24 mouse cellular contexts compared by ENCODE assay signal in genomic region chr11:83371267-83371666, GRCm38 (mm10). TPM values are rescaled to one million over a fixed set of nuclear protein-coding genes. Genes with fewer than 3 reads are reported as not detected.
DNase-seq lines count a peak whose midpoint lies in the region; ATAC-seq and TF ChIP-seq lines count a peak whose summit lies in the region.
"Had no signal": no experiment of that assay in that cellular context is flagged by ENCODE, and none has a peak within 500 bp of the region (broad histone marks: within the 10 kb centered on the region; RNA-seq: fewer than 3 reads in every experiment).

No protein-coding gene starts in this region.

- no peak overlapping the region for H3K4me3 ChIP-seq in layer of hippocampus, adult 2 months
- H3K4me3 ChIP-seq in olfactory bulb, adult 2 months (ENCODE audit: insufficient read depth, low read depth, low read length), result no peak overlapping the region
- H3K4me3 ChIP-seq: heart, embryonic 12.5 days; limb, embryonic 12.5 days had no signal

- ATAC-seq in granulocyte monocyte progenitor cell, adult 5-6 weeks (replicated peaks; ENCODE audit: poor library complexity, severe bottlenecking), result no peak
- ATAC-seq: inflammation-experienced regulatory T-cells, adult 6 months had no signal

- 18% methylated on average over 4 of the region's 4 CpGs for WGBS in olfactory bulb, adult 2 months

- TF ChIP-seq CTCF in layer of hippocampus, adult 2 months (conservative IDR thresholded peaks at IDR 0.05), result no peak
- TF ChIP-seq CTCF in brain, embryonic 14.5 days (IDR thresholded peaks at IDR 0.05; ENCODE audit: borderline replicate concordance, extremely low read depth, insufficient read depth, insufficient read length), result no peak
- no peak for TF ChIP-seq CTCF in olfactory bulb, adult 2 months (IDR thresholded peaks at IDR 0.05; ENCODE audit: insufficient read depth, low read depth, low read length)

- H3K4me1 ChIP-seq in olfactory bulb, adult 2 months (ENCODE audit: control insufficient read depth, insufficient read depth, low read length), result peaks cover 5% of the 10 kb centered on the region
- H3K4me1 ChIP-seq: heart, embryonic 12.5 days; limb, embryonic 12.5 days had no signal

- H3K27ac ChIP-seq in layer of hippocampus, adult 2 months, result peak overlapping the region; percentile 33; the same call in 1 of the 2 replicates
- peak overlapping the region; percentile 64 for H3K27ac ChIP-seq in olfactory bulb, adult 2 months (ENCODE audit: insufficient read depth, low read depth, low read length)
- H3K27ac ChIP-seq: kidney, postnatal 0 days; limb, embryonic 12.5 days; liver, embryonic 14.5 days had no signal

- TF ChIP-seq POLR2A in brain, embryonic 14.5 days (IDR thresholded peaks at IDR 0.05; ENCODE audit: borderline replicate concordance, extremely low read depth, insufficient read depth, insufficient read length, poor library complexity, severe bottlenecking), result no peak
- no peak for TF ChIP-seq POLR2A in olfactory bulb, adult 2 months (IDR thresholded peaks at IDR 0.05; ENCODE audit: insufficient read depth, low read depth, low read length)

- peak in 1 of 2 experiments; percentile 37 for DNase-seq in layer of hippocampus, adult 2 months (ENCODE audit: low spot score in 2 of 2)
- DNase-seq in layer of hippocampus, adult 11-12 months (ENCODE audit: low spot score), result no peak
- peak; percentile 12 for DNase-seq in brain, embryonic 14.5 days (ENCODE audit: low read depth)
- DNase-seq in cerebellum, postnatal 10 days, result peak; percentile 30 to 41
- no peak for DNase-seq in natural killer cell, adult 2 months (ENCODE audit: low spot score in 2 of 2)
- DNase-seq in spleen, adult 12 weeks (ENCODE audit: low spot score), result no peak
- DNase-seq: adrenal gland, postnatal 25 days; gastrocnemius, postnatal 25 days; layer of hippocampus, adult 9-11 months; lung, postnatal 10 days; right cerebral cortex, postnatal 25 days; thymus, adult 2 months had no signal

RNA-seq across cellular contexts. Expression of gene Rasl10b, which starts 37.7 kb away (rescaled TPM):
- total RNA-seq in layer of hippocampus, adult 2 months (2021), result 100 to 1,000 TPM; 229 to 234 TPM
- 74.3 and 88.9 TPM in 2 replicates for polyA plus RNA-seq in brain, embryonic 14.5 days (2012; rRNA removed)
- 96.6 TPM in 1 of 2 replicates, not detected in the other for polyA plus RNA-seq in olfactory bulb, adult 2 months (2012; ENCODE audit: insufficient read depth, insufficient read length, low replicate concordance, missing spikeins)
- not detected in 2 replicates for total RNA-seq in granulocyte monocyte progenitor cell, adult 5-6 weeks (2014; fragmentation: Nextera tagmentation)
- 0.09 and 0.41 TPM in 2 replicates for total RNA-seq in granulocyte monocyte progenitor cell, adult 5-6 weeks (2017)
- total RNA-seq: G1E; hematopoietic stem cell, adult 5-6 weeks; monocyte, adult 5-6 weeks had no signal
- polyA plus RNA-seq: inflammation-experienced regulatory T-cells, adult 6 months had no signal

RNA-seq across cellular contexts. Expression of gene Gas2l2, which starts 58.0 kb away (rescaled TPM):
- total RNA-seq in layer of hippocampus, adult 2 months (2021), result under 1 TPM in 1 of 2 experiments, not detected in 1; 0.28 TPM
- polyA plus RNA-seq in brain, embryonic 14.5 days (2012; rRNA removed), result 0.21 and 0.63 TPM in 2 replicates
- not detected in 2 replicates for polyA plus RNA-seq in olfactory bulb, adult 2 months (2012; ENCODE audit: insufficient read depth, insufficient read length, low replicate concordance, missing spikeins)
- 0.13 TPM in 1 of 2 replicates, not detected in the other for total RNA-seq in granulocyte monocyte progenitor cell, adult 5-6 weeks (2014; fragmentation: Nextera tagmentation)
- total RNA-seq in granulocyte monocyte progenitor cell, adult 5-6 weeks (2017), result 0.57 TPM in 1 of 2 replicates, not detected in the other
- total RNA-seq: adrenal gland, postnatal 25 days; gastrocnemius, postnatal 25 days; hematopoietic stem cell, adult 5-6 weeks; megakaryocyte-erythroid progenitor cell, adult 5-6 weeks; monocyte, adult 5-6 weeks had no signal
- polyA plus RNA-seq: embryonic facial prominence, embryonic 11.5 days; G1E; heart, embryonic 12.5 days; inflammation-experienced regulatory T-cells, adult 6 months; kidney, postnatal 0 days; limb, embryonic 12.5 days; liver, embryonic 14.5 days had no signal

Comparison
In these comparisons a context has a peak if more than half of its experiments do, and no peak if none do; other contexts are left out.
1. DNase-seq: peak in brain, embryonic 14.5 days (single experiment) and cerebellum, postnatal 10 days (2 of 2); none in layer of hippocampus, adult 11-12 months (single experiment), natural killer cell, adult 2 months (0 of 2) and spleen, adult 12 weeks (single experiment).
2. RNA of gene Rasl10b, which starts 37.7 kb away (total RNA-seq): 229 to 234 TPM in layer of hippocampus, adult 2 months; 0.09 to 0.41 TPM in granulocyte monocyte progenitor cell, adult 5-6 weeks; every median in the first group is over 100 times any median in the second.